Mouse (Mus musculus) E14TG2a.4 (cell line): ENCODE measurements around the gene Sstr4.

Experiments
- CTCF ChIP-seq: conservative IDR thresholded peaks from 2 replicates; pipeline ENCODE4 v1.5.1; 2014; ENCODE audit warnings: low read length
- NANOG ChIP-seq: IDR thresholded peaks from 2 replicates; pipeline ENCODE4 v1.6.1; 2014; ENCODE audit warnings: borderline replicate concordance, low read length, mixed read lengths

GRCm38 (mm10) chr2:148373602-148374071 is 21.5 kb upstream of the Sstr4 start:
- TF ChIP-seq CTCF (no peak), NANOG (no peak)
